Mouse (Mus musculus) heart, postnatal 0 days (tissue): ENCODE measurements around the gene Morn1.

Experiments
- CTCF ChIP-seq: IDR thresholded peaks from 2 replicates; pipeline ENCODE4 v1.5.1; 2016; ENCODE audit warnings: antibody characterized with exemption, control low read depth, low read depth
- EP300 ChIP-seq: IDR thresholded peaks from 2 replicates; pipeline ENCODE4 v1.6.1; 2016; ENCODE audit warnings: antibody characterized with exemption, low read depth

- TF ChIP-seq CTCF (no peak), EP300 (no peak)
These were observed 35.6 kb downstream of the Morn1 start for GRCm38 (mm10) chr4:155121915-155122443.
